Comparison of ENCODE assay signal across 12 mouse cellular contexts in genomic region chrX:11254521-11255207, GRCm38 (mm10). TPM values are rescaled to one million over a fixed set of nuclear protein-coding genes. Genes with fewer than 3 reads are reported as not detected.
DNase-seq lines count a peak whose midpoint lies in the region; ATAC-seq and TF ChIP-seq lines count a peak whose summit lies in the region.
"Had no signal": no experiment of that assay in that cellular context is flagged by ENCODE, and none has a peak within 500 bp of the region (broad histone marks: within the 10 kb centered on the region; RNA-seq: fewer than 3 reads in every experiment).

No protein-coding gene starts in this region.

- no peaks in the 10 kb centered on the region for H3K36me3 ChIP-seq in kidney, adult 2 months (ENCODE audit: control insufficient read depth, insufficient read depth, low read length)

- no peak for TF ChIP-seq CTCF in kidney, adult 2 months (conservative IDR thresholded peaks at IDR 0.05; ENCODE audit: insufficient read depth, insufficient read length, low read depth, low read length)

- no peak overlapping the region; the same call in 1 of the 2 replicates for H3K27ac ChIP-seq in kidney, adult 2 months (ENCODE audit: insufficient read depth, low read depth, low read length)
- H3K27ac ChIP-seq: macrophage had no signal

- no peaks in the 10 kb centered on the region for H3K27me3 ChIP-seq in kidney, adult 2 months (replicated peaks; ENCODE audit: control insufficient read depth, insufficient read depth, low read length)

- no peak overlapping the region for H3K4me3 ChIP-seq in kidney, adult 2 months (ENCODE audit: insufficient read depth, low read depth, low read length)

- 56% methylated on average over 11 of the region's 11 CpGs for WGBS in kidney, adult 2 months

- peak; percentile 43 for DNase-seq in embryo, embryonic 10.5 days (ENCODE audit: low spot score)
- no peak for DNase-seq in embryo, embryonic 9.5 days (ENCODE audit: extremely low spot score)
- peak; percentile 6 for DNase-seq in kidney, adult 2 months
- no peak for DNase-seq in kidney, adult 8-10 months
- DNase-seq in lung, postnatal 25 days (ENCODE audit: low spot score) = peak; percentile 18
- DNase-seq in cerebellum, adult 8-10 months = no peak
- no peak for DNase-seq in right cerebral cortex, adult 2 months (ENCODE audit: low spot score in 2 of 2)
- DNase-seq: cerebellum, adult 11-12 months; left cerebral cortex, postnatal 4 days; thymus, postnatal 25 days had no signal

- H3K4me1 ChIP-seq in kidney, adult 2 months (ENCODE audit: control insufficient read depth, insufficient read depth, low read length) = no peaks in the 10 kb centered on the region

- TF ChIP-seq POLR2A in kidney, adult 2 months (IDR thresholded peaks at IDR 0.05; ENCODE audit: low read depth, low read length) = no peak

- ATAC-seq in inflammation-experienced regulatory T-cells, adult 6 months = peak; percentile 78

RNA-seq across cellular contexts. Expression of gene H2al1a, which starts 44.4 kb away (rescaled TPM):
- not detected in 2 replicates for polyA plus RNA-seq in kidney, adult 2 months (2012; rRNA removed)
- not detected for polyA plus RNA-seq in inflammation-experienced regulatory T-cells, adult 6 months (2017; shearing (Covaris generic))
- polyA plus RNA-seq: macrophage had no signal

RNA-seq across cellular contexts. Expression of gene H2al1b, which starts 47.6 kb away (rescaled TPM):
- polyA plus RNA-seq in kidney, adult 2 months (2012; rRNA removed) = not detected in 2 replicates
- polyA plus RNA-seq in inflammation-experienced regulatory T-cells, adult 6 months (2017; shearing (Covaris generic)) = not detected
- polyA plus RNA-seq: macrophage had no signal

RNA-seq across cellular contexts. Expression of gene H2al1c, which starts 50.8 kb away (rescaled TPM):
- polyA plus RNA-seq in kidney, adult 2 months (2012; rRNA removed) = not detected in 2 replicates
- polyA plus RNA-seq in inflammation-experienced regulatory T-cells, adult 6 months (2017; shearing (Covaris generic)) = not detected
- polyA plus RNA-seq: macrophage had no signal

RNA-seq across cellular contexts. Expression of gene H2al1d, which starts 54.0 kb away (rescaled TPM):
- polyA plus RNA-seq in kidney, adult 2 months (2012; rRNA removed) = not detected in 2 replicates
- polyA plus RNA-seq in inflammation-experienced regulatory T-cells, adult 6 months (2017; shearing (Covaris generic)) = not detected
- polyA plus RNA-seq: macrophage had no signal

RNA-seq across cellular contexts. Expression of gene H2al1e, which starts 57.1 kb away (rescaled TPM):
- polyA plus RNA-seq in kidney, adult 2 months (2012; rRNA removed) = not detected in 2 replicates
- polyA plus RNA-seq in inflammation-experienced regulatory T-cells, adult 6 months (2017; shearing (Covaris generic)) = not detected
- polyA plus RNA-seq: macrophage had no signal

Comparison
In these comparisons a context has a peak if more than half of its experiments do, and no peak if none do; other contexts are left out.
1. DNase-seq: peak in embryo, embryonic 10.5 days (single experiment), kidney, adult 2 months (single experiment) and lung, postnatal 25 days (single experiment); none in embryo, embryonic 9.5 days (single experiment), kidney, adult 8-10 months (0 of 2), cerebellum, adult 8-10 months (single experiment) and right cerebral cortex, adult 2 months (0 of 2).